In genomic region chr15:100423916-100424315, GRCm38 (mm10) we compare ENCODE assay signal across 8 mouse cellular contexts. TPM values are rescaled to one million over a fixed set of nuclear protein-coding genes. Genes with fewer than 3 reads are reported as not detected.
DNase-seq lines count a peak whose midpoint lies in the region; ATAC-seq and TF ChIP-seq lines count a peak whose summit lies in the region.

No protein-coding gene starts in this region.

- 3% methylated on average over 14 of the region's 14 CpGs for WGBS in forebrain, embryonic 11.5 days
- WGBS in macrophage (ENCODE audit: missing documents) = 10% methylated on average over 11 of the region's 14 CpGs

- no peak for TF ChIP-seq CTCF in testis, adult 2 months (IDR thresholded peaks at IDR 0.05; ENCODE audit: control insufficient read depth, insufficient read depth, insufficient replicate concordance, low read depth, low read length)

- ATAC-seq in forebrain, embryonic 11.5 days (replicated peaks; ENCODE audit: low FRiP score) = no peak

- peak; percentile 42; the same call in 1 of the 2 replicates for TF ChIP-seq POLR2A in testis, adult 2 months (IDR thresholded peaks at IDR 0.05; ENCODE audit: control insufficient read depth, low read depth, low read length)

- H3K36me3 ChIP-seq in testis, adult 2 months (ENCODE audit: control insufficient read depth, insufficient read depth, low read length) = no peaks in the 10 kb centered on the region
- no peaks in the 10 kb centered on the region for H3K36me3 ChIP-seq in forebrain, embryonic 11.5 days (ENCODE audit: control insufficient read depth, insufficient read depth, low read length)
- H3K36me3 ChIP-seq in macrophage (ENCODE audit: inconsistent target) = no peaks in the 10 kb centered on the region

- peak overlapping the region; percentile 12 for H3K9ac ChIP-seq in forebrain, embryonic 11.5 days (ENCODE audit: low read length)

- H3K79me2 ChIP-seq in macrophage (ENCODE audit: inconsistent target) = peaks cover 28% of the 10 kb centered on the region

- H3K4me3 ChIP-seq in testis, adult 2 months (ENCODE audit: control insufficient read depth, low read depth, low read length) = peak overlapping the region; percentile 19; the same call in 1 of the 2 replicates
- H3K4me3 ChIP-seq in forebrain, embryonic 11.5 days (ENCODE audit: low read depth, low read length) = peak overlapping the region; percentile 96
- peak overlapping the region; percentile 40 for H3K4me3 ChIP-seq in macrophage (ENCODE audit: inconsistent target)

- H3K4me2 ChIP-seq in forebrain, embryonic 11.5 days (ENCODE audit: low read depth, low read length, severe bottlenecking) = peak overlapping the region; percentile 69

- H3K27me3 ChIP-seq in testis, adult 2 months (ENCODE audit: control insufficient read depth, insufficient read depth, low read length) = no peaks in the 10 kb centered on the region
- peaks cover 19% of the 10 kb centered on the region for H3K27me3 ChIP-seq in forebrain, embryonic 11.5 days (ENCODE audit: control insufficient read depth, insufficient read depth, low read length)

- peaks cover 17% of the 10 kb centered on the region for H3K4me1 ChIP-seq in testis, adult 2 months (ENCODE audit: control insufficient read depth, insufficient read depth, low read length)
- peaks cover 12% of the 10 kb centered on the region for H3K4me1 ChIP-seq in forebrain, embryonic 11.5 days (replicated peaks; ENCODE audit: control insufficient read depth, insufficient read depth, low read length)

- H3K9me3 ChIP-seq in forebrain, embryonic 11.5 days (ENCODE audit: control insufficient read depth, low read length) = no peaks in the 10 kb centered on the region

- peak overlapping the region; percentile 49 for H3K27ac ChIP-seq in testis, adult 2 months (ENCODE audit: control insufficient read depth, insufficient read depth, low read depth, low read length)
- H3K27ac ChIP-seq in forebrain, embryonic 11.5 days (ENCODE audit: low read depth, low read length) = no peak overlapping the region
- no peak overlapping the region for H3K27ac ChIP-seq in macrophage

- DNase-seq in testis, postnatal 14 days (ENCODE audit: low spot score) = no peak
- DNase-seq in forebrain, embryonic 11.5 days (ENCODE audit: low spot score) = no peak
- DNase-seq in kidney, postnatal 10 days = peak; percentile 67
- no peak for DNase-seq in right cerebral cortex, postnatal 4 days
- DNase-seq in urinary bladder, adult 2 months (ENCODE audit: low spot score) = no peak
- DNase-seq in cerebellum, adult 8-10 months = no peak

RNA-seq across cellular contexts. Expression of gene Slc11a2, which starts 1.0 kb away (rescaled TPM):
- 29.3 and 38.4 TPM in 2 replicates for polyA plus RNA-seq in testis, adult 2 months (2012; rRNA removed)
- polyA plus RNA-seq in forebrain, embryonic 11.5 days (2014; fragmentation: Nextera tagmentation; extraction: Ambion mirVana) = 18.0 and 23.2 TPM in 2 replicates
- 100 to 1,000 TPM; 115 to 395 (median 255) TPM for total RNA-seq in macrophage (2018; cell fraction: chromatin; rRNA removed)
- total RNA-seq in macrophage (2018; cell fraction: cytosol; rRNA removed) = 100 to 1,000 TPM in 8 of 26 experiments, 10 to 100 TPM in 18; 48.5 to 121 (median 89.8) TPM
- 100 to 1,000 TPM in 25 of 26 experiments, 10 to 100 TPM in 1; 95.1 to 370 (median 188) TPM for total RNA-seq in macrophage (2018; cell fraction: nucleus; rRNA removed)
- polyA plus RNA-seq in macrophage (2018) = 39.5 to 63.4 TPM (median 40.8 TPM) in 3 replicates
- 19.3 and 21.5 TPM in 2 replicates for polyA plus RNA-seq in urinary bladder, adult 2 months (2012; rRNA removed)

RNA-seq across cellular contexts. Expression of gene Gm5475, which starts 2.0 kb away (rescaled TPM):
- polyA plus RNA-seq in testis, adult 2 months (2012; rRNA removed) = 0.19 and 0.30 TPM in 2 replicates
- not detected in 2 replicates for polyA plus RNA-seq in forebrain, embryonic 11.5 days (2014; fragmentation: Nextera tagmentation; extraction: Ambion mirVana)
- total RNA-seq in macrophage (2018; cell fraction: chromatin; rRNA removed) = 1 to 10 TPM in 2 of 26 experiments, under 1 TPM in 14, not detected in 10; 0.25 to 1.3 (median 0.50) TPM
- total RNA-seq in macrophage (2018; cell fraction: cytosol; rRNA removed) = under 1 TPM in 17 of 26 experiments, not detected in 9; 0.03 to 0.28 (median 0.10) TPM
- 1 to 10 TPM in 7 of 26 experiments, under 1 TPM in 16, not detected in 3; 0.29 to 2.7 (median 0.68) TPM for total RNA-seq in macrophage (2018; cell fraction: nucleus; rRNA removed)
- not detected in 3 replicates for polyA plus RNA-seq in macrophage (2018)
- not detected in 2 replicates for polyA plus RNA-seq in urinary bladder, adult 2 months (2012; rRNA removed)

RNA-seq across cellular contexts. Expression of gene Letmd1, which starts 44.9 kb away (rescaled TPM):
- polyA plus RNA-seq in testis, adult 2 months (2012; rRNA removed) = 18.8 and 20.0 TPM in 2 replicates
- 41.3 and 46.6 TPM in 2 replicates for polyA plus RNA-seq in forebrain, embryonic 11.5 days (2014; fragmentation: Nextera tagmentation; extraction: Ambion mirVana)
- 10 to 100 TPM; 16.6 to 81.6 (median 39.3) TPM for total RNA-seq in macrophage (2018; cell fraction: chromatin; rRNA removed)
- total RNA-seq in macrophage (2018; cell fraction: cytosol; rRNA removed) = 10 to 100 TPM; 26.6 to 41.2 (median 33.6) TPM
- 10 to 100 TPM; 23.2 to 78.2 (median 37.0) TPM for total RNA-seq in macrophage (2018; cell fraction: nucleus; rRNA removed)
- polyA plus RNA-seq in macrophage (2018) = 34.8 to 38.4 TPM (median 34.8 TPM) in 3 replicates
- polyA plus RNA-seq in urinary bladder, adult 2 months (2012; rRNA removed) = 46.8 and 50.4 TPM in 2 replicates

RNA-seq across cellular contexts. Expression of gene Higd1c, which starts 59.6 kb away (rescaled TPM):
- not detected in 2 replicates for polyA plus RNA-seq in testis, adult 2 months (2012; rRNA removed)
- not detected in 2 replicates for polyA plus RNA-seq in forebrain, embryonic 11.5 days (2014; fragmentation: Nextera tagmentation; extraction: Ambion mirVana)
- total RNA-seq in macrophage (2018; cell fraction: chromatin; rRNA removed) = not detected
- not detected for total RNA-seq in macrophage (2018; cell fraction: cytosol; rRNA removed)
- not detected for total RNA-seq in macrophage (2018; cell fraction: nucleus; rRNA removed)
- not detected in 3 replicates for polyA plus RNA-seq in macrophage (2018)
- polyA plus RNA-seq in urinary bladder, adult 2 months (2012; rRNA removed) = not detected in 2 replicates

Comparison
In these comparisons a context has a peak if more than half of its experiments do, and no peak if none do; other contexts are left out.
1. H3K4me3 ChIP-seq: peak in every context shown above with its lines; median percentile 96 in forebrain, embryonic 11.5 days; 40 in macrophage; 19 in testis, adult 2 months.